Comparison of ENCODE assay signal across 8 mouse cellular contexts in the genomic region with DNA sequence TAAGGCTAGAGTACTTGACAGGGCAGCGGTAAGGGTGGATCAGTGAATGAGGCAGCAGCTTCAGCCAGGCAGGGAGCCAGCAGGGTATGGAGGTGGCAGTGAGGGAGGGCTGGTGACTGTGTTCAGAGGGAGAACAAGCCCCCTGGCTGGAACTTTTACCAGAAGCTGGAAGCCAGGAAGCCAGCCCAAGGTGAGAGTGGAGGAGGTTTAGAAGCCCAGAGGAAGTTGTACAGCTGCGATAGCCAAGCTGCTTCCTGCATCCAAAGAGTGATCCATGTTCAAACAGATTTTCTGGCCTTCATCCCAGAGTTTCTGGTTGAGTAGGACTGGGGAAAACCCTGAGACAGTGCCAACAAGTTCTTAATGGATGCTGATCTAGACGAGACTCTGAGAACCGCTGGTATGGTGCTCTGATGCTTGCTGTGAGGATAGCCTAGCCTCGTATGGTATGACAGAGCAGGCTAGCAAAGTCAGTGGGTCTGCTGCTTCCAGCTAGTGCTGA.
DNase-seq lines count a peak whose midpoint lies in the region; ATAC-seq and TF ChIP-seq lines count a peak whose summit lies in the region.

No protein-coding gene starts in this region.

- ATAC-seq in forebrain, embryonic 14.5 days = peak; percentile 67
- no peak for ATAC-seq in forebrain, embryonic 12.5 days (ENCODE audit: low FRiP score)
- ATAC-seq in kidney, embryonic 14.5 days (ENCODE audit: low FRiP score, low TSS enrichment) = peak; percentile 63
- peak; percentile 88 for ATAC-seq in lung, postnatal 0 days
- ATAC-seq in inflammation-experienced regulatory T-cells, adult 6 months = no peak

- no peak overlapping the region for H3K4me2 ChIP-seq in forebrain, embryonic 14.5 days (ENCODE audit: low read length)
- no peak overlapping the region for H3K4me2 ChIP-seq in forebrain, embryonic 12.5 days
- no peak overlapping the region for H3K4me2 ChIP-seq in kidney, embryonic 14.5 days (replicated peaks; ENCODE audit: low read depth, low read length)
- no peak overlapping the region for H3K4me2 ChIP-seq in lung, postnatal 0 days (replicated peaks; ENCODE audit: low read depth, low read length)

- TF ChIP-seq EP300 in lung, postnatal 0 days (IDR thresholded peaks at IDR 0.05) = peak; percentile 31; the same call in 1 of the 2 replicates

- H3K36me3 ChIP-seq in forebrain, embryonic 14.5 days (ENCODE audit: control insufficient read depth, insufficient read depth, low read length) = no peaks in the 10 kb centered on the region
- no peaks in the 10 kb centered on the region for H3K36me3 ChIP-seq in forebrain, embryonic 12.5 days (replicated peaks)
- H3K36me3 ChIP-seq in kidney, embryonic 14.5 days (ENCODE audit: control insufficient read depth, insufficient read depth, low read length) = no peaks in the 10 kb centered on the region
- H3K36me3 ChIP-seq in lung, postnatal 0 days (ENCODE audit: insufficient read depth, low read length) = no peaks in the 10 kb centered on the region

- 0 out of 2 replicates have a peak overlapping the region, but pooled peaks have one; percentile 14 for H3K27ac ChIP-seq in forebrain, embryonic 14.5 days (ENCODE audit: low read depth, low read length)
- no peak overlapping the region for H3K27ac ChIP-seq in forebrain, embryonic 12.5 days
- peak overlapping the region; percentile 65; the same call in 1 of the 2 replicates for H3K27ac ChIP-seq in kidney, embryonic 14.5 days (ENCODE audit: low read depth, low read length)
- no peak overlapping the region for H3K27ac ChIP-seq in lung, postnatal 0 days (ENCODE audit: low read length)

- no peak overlapping the region for H3K9ac ChIP-seq in forebrain, embryonic 14.5 days (ENCODE audit: low read length)
- no peak overlapping the region for H3K9ac ChIP-seq in forebrain, embryonic 12.5 days
- H3K9ac ChIP-seq in kidney, embryonic 14.5 days (ENCODE audit: low read depth, low read length) = no peak overlapping the region
- H3K9ac ChIP-seq in lung, postnatal 0 days (replicated peaks; ENCODE audit: low read depth) = no peak overlapping the region

- peak; percentile 93 for DNase-seq in forebrain, embryonic 14.5 days (ENCODE audit: low spot score)
- DNase-seq in adipocyte (ENCODE audit: low spot score) = peak; percentile 70
- peak; percentile 65 for DNase-seq in heart, adult 8-10 months (ENCODE audit: low spot score)
- peak; percentile 93 for DNase-seq in lung, postnatal 0 days (ENCODE audit: low spot score)
- no peak for DNase-seq in thymus, adult 18-20 months

- no peaks in the 10 kb centered on the region for H3K9me3 ChIP-seq in forebrain, embryonic 14.5 days (replicated peaks; ENCODE audit: control insufficient read depth, low read length)
- no peaks in the 10 kb centered on the region for H3K9me3 ChIP-seq in forebrain, embryonic 12.5 days
- H3K9me3 ChIP-seq in kidney, embryonic 14.5 days (ENCODE audit: control insufficient read depth, low read length) = no peaks in the 10 kb centered on the region
- H3K9me3 ChIP-seq in lung, postnatal 0 days (ENCODE audit: low read length) = no peaks in the 10 kb centered on the region

- 48% methylated on average over 5 of the region's 5 CpGs for WGBS in forebrain, embryonic 14.5 days
- WGBS in forebrain, embryonic 12.5 days = 85% methylated on average over 5 of the region's 5 CpGs
- 56% methylated on average over 5 of the region's 5 CpGs for WGBS in kidney, embryonic 14.5 days
- 11% methylated on average over 5 of the region's 5 CpGs for WGBS in lung, postnatal 0 days

- no peaks in the 10 kb centered on the region for H3K4me1 ChIP-seq in forebrain, embryonic 14.5 days (ENCODE audit: control insufficient read depth, insufficient read depth, low read length)
- H3K4me1 ChIP-seq in forebrain, embryonic 12.5 days = no peaks in the 10 kb centered on the region
- 0 out of 2 replicates have a peak, but pooled peaks cover 3% of the 10 kb centered on the region for H3K4me1 ChIP-seq in kidney, embryonic 14.5 days (ENCODE audit: control insufficient read depth, insufficient read depth, low read length)
- H3K4me1 ChIP-seq in lung, postnatal 0 days (ENCODE audit: insufficient read depth, low read depth, low read length) = 0 out of 2 replicates have a peak, but pooled peaks cover 3% of the 10 kb centered on the region

- TF ChIP-seq CTCF in lung, postnatal 0 days (IDR thresholded peaks at IDR 0.05) = no peak

- H3K4me3 ChIP-seq in forebrain, embryonic 14.5 days (ENCODE audit: low read depth, low read length) = no peak overlapping the region
- H3K4me3 ChIP-seq in forebrain, embryonic 12.5 days (replicated peaks) = no peak overlapping the region
- H3K4me3 ChIP-seq in kidney, embryonic 14.5 days (ENCODE audit: low read length) = no peak overlapping the region
- H3K4me3 ChIP-seq in lung, postnatal 0 days (ENCODE audit: low read depth, low read length) = no peak overlapping the region

- no peaks in the 10 kb centered on the region for H3K27me3 ChIP-seq in forebrain, embryonic 14.5 days (replicated peaks; ENCODE audit: control insufficient read depth, insufficient read depth, low read length)
- H3K27me3 ChIP-seq in forebrain, embryonic 12.5 days = no peaks in the 10 kb centered on the region
- H3K27me3 ChIP-seq in kidney, embryonic 14.5 days (ENCODE audit: control insufficient read depth, insufficient read depth, low read length) = no peaks in the 10 kb centered on the region
- no peaks in the 10 kb centered on the region for H3K27me3 ChIP-seq in lung, postnatal 0 days (replicated peaks; ENCODE audit: insufficient read depth, low read length)

Comparison
In these comparisons a context has a peak if more than half of its experiments do, and no peak if none do; other contexts are left out.
1. ATAC-seq: peak in forebrain, embryonic 14.5 days (single experiment), kidney, embryonic 14.5 days (single experiment) and lung, postnatal 0 days (single experiment); none in forebrain, embryonic 12.5 days (single experiment) and inflammation-experienced regulatory T-cells, adult 6 months (single experiment).
2. H3K27ac ChIP-seq: peak in forebrain, embryonic 14.5 days (single experiment) and kidney, embryonic 14.5 days (single experiment); none in forebrain, embryonic 12.5 days (single experiment) and lung, postnatal 0 days (single experiment).
3. DNase-seq: peak in forebrain, embryonic 14.5 days (single experiment), adipocyte (single experiment), heart, adult 8-10 months (single experiment) and lung, postnatal 0 days (single experiment); none in thymus, adult 18-20 months (0 of 2).